Mouse (Mus musculus) lung, postnatal 0 days (tissue): ENCODE data around the gene 4921504E06Rik.

ENCODE experiments used
- CTCF ChIP-seq: IDR thresholded peaks from 2 replicates; pipeline ENCODE4 v1.5.1; 2016; ENCODE audit warnings: antibody characterized with exemption, mild to moderate bottlenecking
- EP300 ChIP-seq: IDR thresholded peaks from 2 replicates; pipeline ENCODE4 v1.6.1; 2016; ENCODE audit warnings: antibody characterized with exemption, mild to moderate bottlenecking, control low read depth

- TF ChIP-seq CTCF (no peak), EP300 (no peak)
Measured at GRCm38 (mm10) chr2:19579180-19579579, 25.5 kb upstream of the 4921504E06Rik start.
